Comparison of ENCODE assay signal across 18 mouse cellular contexts in genomic region chr6:34046551-34047186, GRCm38 (mm10). TPM values are rescaled to one million over a fixed set of nuclear protein-coding genes. Genes with fewer than 3 reads are reported as not detected.
DNase-seq lines count a peak whose midpoint lies in the region; ATAC-seq and TF ChIP-seq lines count a peak whose summit lies in the region.
"Had no signal": no experiment of that assay in that cellular context is flagged by ENCODE, and none has a peak within 500 bp of the region (broad histone marks: within the 10 kb centered on the region; RNA-seq: fewer than 3 reads in every experiment).

No protein-coding gene starts in this region.

- H3K27me3 ChIP-seq in intestine, embryonic 15.5 days (replicated peaks) = no peaks in the 10 kb centered on the region
- no peaks in the 10 kb centered on the region for H3K27me3 ChIP-seq in intestine, postnatal 0 days (replicated peaks; ENCODE audit: control insufficient read depth, insufficient read depth, low read length)
- H3K27me3 ChIP-seq: embryonic facial prominence, embryonic 12.5 days; heart, embryonic 13.5 days; neural tube, embryonic 12.5 days had no signal

- peak; percentile 36; the same call in 1 of the 2 replicates for ATAC-seq in intestine, embryonic 15.5 days
- ATAC-seq in intestine, postnatal 0 days = no peak
- no peak for ATAC-seq in erythroid progenitor cell, adult 5-6 weeks (replicated peaks; ENCODE audit: low FRiP score, poor library complexity, severe bottlenecking)
- ATAC-seq: CD4-positive, CD25-positive, alpha-beta regulatory T cell, adult 4 months; lung, postnatal 0 days had no signal

- no peak overlapping the region for H3K4me2 ChIP-seq in intestine, embryonic 15.5 days (replicated peaks)
- H3K4me2 ChIP-seq in intestine, postnatal 0 days (replicated peaks; ENCODE audit: low read depth) = no peak overlapping the region
- H3K4me2 ChIP-seq: embryonic facial prominence, embryonic 12.5 days; heart, embryonic 13.5 days; liver, embryonic 11.5 days; neural tube, embryonic 12.5 days had no signal

- 75% methylated on average over 11 of the region's 11 CpGs for WGBS in intestine, embryonic 15.5 days
- 66% methylated on average over 11 of the region's 11 CpGs for WGBS in intestine, postnatal 0 days

- H3K27ac ChIP-seq in intestine, embryonic 15.5 days = no peak overlapping the region
- H3K27ac ChIP-seq in intestine, postnatal 0 days (ENCODE audit: low read depth, low read length) = no peak overlapping the region
- H3K27ac ChIP-seq: embryonic facial prominence, embryonic 12.5 days; heart, embryonic 13.5 days; limb, embryonic 10.5 days; neural tube, embryonic 12.5 days had no signal

- no peak for TF ChIP-seq CTCF in intestine, postnatal 0 days (IDR thresholded peaks at IDR 0.05; ENCODE audit: low read depth)

- no peak overlapping the region for H3K9ac ChIP-seq in intestine, embryonic 15.5 days
- H3K9ac ChIP-seq in intestine, postnatal 0 days (ENCODE audit: low read depth, low read length) = no peak overlapping the region
- H3K9ac ChIP-seq: embryonic facial prominence, embryonic 12.5 days; heart, embryonic 13.5 days; neural tube, embryonic 12.5 days had no signal

- 0 out of 2 replicates have a peak, but pooled peaks cover 4% of the 10 kb centered on the region for H3K4me1 ChIP-seq in intestine, embryonic 15.5 days (replicated peaks)
- H3K4me1 ChIP-seq in intestine, postnatal 0 days (replicated peaks; ENCODE audit: control insufficient read depth, insufficient read depth, low read length) = no peaks in the 10 kb centered on the region
- H3K4me1 ChIP-seq: embryonic facial prominence, embryonic 12.5 days; neural tube, embryonic 12.5 days had no signal

- H3K4me3 ChIP-seq in intestine, embryonic 15.5 days (replicated peaks) = no peak overlapping the region
- H3K4me3 ChIP-seq in intestine, postnatal 0 days (ENCODE audit: low read depth, low read length) = no peak overlapping the region
- H3K4me3 ChIP-seq: embryonic facial prominence, embryonic 12.5 days; heart, embryonic 13.5 days; limb, embryonic 10.5 days; neural tube, embryonic 12.5 days had no signal

- no peaks in the 10 kb centered on the region for H3K36me3 ChIP-seq in intestine, embryonic 15.5 days
- H3K36me3 ChIP-seq in intestine, postnatal 0 days (ENCODE audit: control insufficient read depth, insufficient read depth) = no peaks in the 10 kb centered on the region
- H3K36me3 ChIP-seq: embryonic facial prominence, embryonic 12.5 days; G1E; heart, embryonic 13.5 days; limb, embryonic 10.5 days; neural tube, embryonic 12.5 days had no signal

- H3K9me3 ChIP-seq in intestine, embryonic 15.5 days = no peaks in the 10 kb centered on the region
- H3K9me3 ChIP-seq in intestine, postnatal 0 days (ENCODE audit: control insufficient read depth) = no peaks in the 10 kb centered on the region
- H3K9me3 ChIP-seq: embryonic facial prominence, embryonic 12.5 days; G1E; heart, embryonic 13.5 days; limb, embryonic 10.5 days; neural tube, embryonic 12.5 days had no signal

- DNase-seq in embryo, embryonic 10 days (ENCODE audit: low spot score) = peak; percentile 27
- no peak for DNase-seq in embryo, embryonic 9.5 days (ENCODE audit: extremely low spot score)
- peak; percentile 44 for DNase-seq in thymus, postnatal 14 days
- DNase-seq in thymus, postnatal 4 days = no peak
- no peak for DNase-seq in frontal cortex, postnatal 25 days (ENCODE audit: low spot score in 2 of 2)
- DNase-seq: heart, postnatal 4 days; right cerebral cortex, postnatal 4 days had no signal

RNA-seq across cellular contexts. Expression of gene Lrguk, which starts 17.4 kb away (rescaled TPM):
- 0.36 and 0.52 TPM in 2 replicates for polyA plus RNA-seq in intestine, embryonic 15.5 days (2015; fragmentation: Nextera tagmentation; extraction: Ambion mirVana)
- 0.16 and 0.47 TPM in 2 replicates for polyA plus RNA-seq in intestine, postnatal 0 days (2015; fragmentation: Nextera tagmentation; extraction: Ambion mirVana)
- not detected in 2 replicates for total RNA-seq in erythroid progenitor cell, adult 5-6 weeks (2015; ENCODE audit: low replicate concordance)
- total RNA-seq in erythroid progenitor cell, adult 5-6 weeks (2017; ENCODE audit: low replicate concordance) = not detected in 2 replicates
- polyA plus RNA-seq: CD4-positive, CD25-positive, alpha-beta regulatory T cell, adult 4 months had no signal

Comparison
In these comparisons a context has a peak if more than half of its experiments do, and no peak if none do; other contexts are left out.
1. DNase-seq: peak in embryo, embryonic 10 days (single experiment) and thymus, postnatal 14 days (single experiment); none in embryo, embryonic 9.5 days (single experiment), thymus, postnatal 4 days (single experiment) and frontal cortex, postnatal 25 days (0 of 2).